Mouse (Mus musculus) adrenal gland, postnatal 4 days (tissue): ENCODE measurements around the gene Hat1. TPM values are rescaled to one million over a fixed set of nuclear protein-coding genes. Genes with fewer than 3 reads are reported as not detected.
"Not testable (repeated sequence)": the region's sequence is repeated elsewhere in the genome, so short reads cannot be mapped to it uniquely, and the experiment has no call there.

Experiments
- DNase-seq, 2 experiments: peaks; one replicate each; pipeline ENCODE4 v3.0.0; 2021 to 2022; ENCODE audit warnings: low spot score in 2 of 2, mixed read lengths in 2 of 2
- long read RNA-seq, 2 experiments: library from polyadenylated mRNA; stranded (forward); transcript quantifications; one replicate each; pipeline ENCODE4 v2.0.0; 2021
- total RNA-seq, 2 experiments: library from RNA; stranded (reverse); gene quantifications; 2 replicates each; pipeline ENCODE4 v1.2.3; 2021

Hat1 gene
- total RNA-seq: 10 to 100 TPM; 54.9 to 56.0 TPM
- long read RNA-seq, experiment 1, transcript Hat1-201 (11 exons, 1,576 nt): major isoform, 38 of 43 reads
- long read RNA-seq, experiment 1, partial matches to known transcripts: 5 of 43 reads
- long read RNA-seq, experiment 1, other reads (novel, unspliced or antisense): 0 of 43 reads
- long read RNA-seq, experiment 2, transcript Hat1-201 (11 exons, 1,576 nt): major isoform, 59 of 70 reads
- long read RNA-seq, experiment 2, partial matches to known transcripts: 9 of 70 reads
- long read RNA-seq, experiment 2, other reads (novel, unspliced or antisense): 2 of 70 reads

DNA sequence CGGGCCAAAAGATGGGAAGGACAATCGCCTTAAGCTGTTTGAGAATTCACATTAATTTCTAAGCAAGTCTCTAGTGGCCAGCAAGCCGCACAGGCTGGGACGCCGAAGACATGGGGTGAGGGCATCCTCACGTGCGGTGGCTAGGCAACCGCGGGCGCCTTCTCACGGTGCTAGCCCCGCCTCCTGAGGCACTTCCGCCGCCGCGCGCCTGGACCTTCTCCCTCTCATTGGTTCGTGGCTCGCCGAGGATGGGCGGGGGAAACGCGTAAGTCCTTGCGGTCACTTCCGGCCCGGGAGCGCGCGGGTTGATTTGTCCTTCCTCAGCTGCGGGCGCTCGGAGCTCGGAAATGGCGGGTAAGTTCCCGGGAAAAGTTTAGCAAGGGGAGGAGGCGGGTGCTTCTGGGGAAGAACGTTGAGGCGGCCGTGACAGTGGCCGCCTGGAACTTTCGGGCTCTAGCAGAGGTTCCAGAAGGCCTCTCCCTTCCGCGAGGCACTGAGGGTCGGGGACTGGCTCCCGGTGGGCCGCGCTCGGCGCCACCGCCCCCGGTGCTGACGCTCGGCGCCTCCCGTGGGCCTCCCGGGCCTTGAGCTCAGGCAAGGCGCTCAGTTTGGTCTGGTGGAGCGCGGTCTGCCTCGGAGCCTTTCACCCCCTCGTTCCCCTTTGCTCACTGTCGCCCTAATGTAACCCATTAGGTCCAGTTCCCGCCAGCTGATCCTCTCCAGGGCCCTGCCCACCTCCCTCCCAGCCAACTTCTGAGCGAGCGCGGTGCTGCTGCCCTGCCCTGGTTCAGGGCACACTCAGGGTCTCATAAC lies at the start of gene Hat1:
Gene Hat1, plus strand, starts transcription at position 8 of the 813 bp plus-strand sequence.
- DNase-seq: peak; percentile 90 to 93

DNA sequence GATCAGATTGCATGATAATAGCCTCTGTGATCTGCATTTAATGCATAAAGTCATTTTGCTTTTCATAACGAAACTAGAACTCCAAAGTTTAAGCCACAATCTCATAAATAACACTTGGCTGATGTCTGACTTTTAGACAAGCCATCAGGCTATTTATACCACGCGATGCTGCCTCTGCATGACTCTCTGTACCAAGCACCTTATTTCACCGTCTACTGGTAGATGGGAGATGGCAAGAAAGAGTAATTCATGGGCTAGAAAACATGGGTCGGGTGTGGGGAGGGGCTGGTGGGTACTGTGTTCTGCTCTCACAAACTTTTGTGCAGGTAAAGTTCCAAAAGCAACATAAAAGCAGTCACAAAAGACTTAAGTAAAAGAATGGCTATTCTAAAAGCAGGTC lies 48.6 kb upstream of the Hat1 start:
- DNase-seq: no peak

DNA sequence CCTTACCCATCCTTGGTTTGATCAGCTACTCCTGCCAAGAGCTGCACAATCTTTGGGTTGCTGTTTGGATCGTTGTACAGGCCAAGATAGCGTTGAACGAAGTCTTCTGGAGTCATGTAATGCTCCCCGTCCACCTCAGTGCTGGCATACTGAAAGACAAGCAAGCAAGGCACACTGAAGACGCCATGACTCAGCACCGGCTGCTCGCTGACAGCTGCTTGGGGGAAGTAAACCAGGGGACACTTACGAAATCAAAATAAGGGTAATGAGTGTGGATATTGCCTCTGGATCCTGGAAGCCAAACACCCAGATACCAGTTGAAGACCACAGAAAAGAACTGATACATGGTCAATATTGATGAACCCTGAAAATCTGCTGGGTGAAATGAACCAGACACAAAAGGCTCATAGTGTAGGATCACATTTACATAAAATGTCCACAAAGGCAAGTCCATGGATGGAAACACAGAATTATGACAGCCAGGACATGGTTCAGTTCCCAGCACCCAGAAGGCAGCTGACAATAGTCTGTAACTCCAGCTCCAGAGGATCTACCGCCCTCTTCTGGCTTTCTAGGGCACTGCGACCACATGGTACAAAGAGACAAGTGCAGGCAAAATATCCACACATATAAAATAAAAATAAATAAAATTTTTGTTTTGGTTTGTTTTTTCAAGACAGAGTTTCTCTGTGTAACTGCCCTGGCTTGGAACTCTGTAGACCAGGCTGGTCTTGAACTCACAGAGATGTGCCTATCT lies 44.7 kb upstream of the Hat1 start:
- DNase-seq: no peak

DNA sequence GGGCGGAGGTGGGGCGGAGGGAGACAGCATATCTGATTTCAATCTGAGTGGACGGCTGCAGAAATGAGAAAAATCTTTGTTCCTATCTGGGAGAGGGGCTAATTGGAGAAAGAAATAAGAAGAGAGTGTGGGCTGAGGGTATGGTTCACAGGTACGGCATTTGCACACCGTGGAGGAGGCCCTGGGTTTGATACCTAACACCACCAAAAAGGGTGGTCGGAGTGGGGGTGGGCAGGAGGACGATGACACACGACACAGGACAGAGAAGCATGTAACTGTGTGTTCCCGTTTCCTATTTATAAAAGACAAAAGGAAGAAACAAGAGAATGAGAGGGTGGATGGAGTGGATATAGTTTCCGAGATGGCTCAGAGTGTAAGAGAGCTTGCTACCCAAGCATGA lies 41.6 kb upstream of the Hat1 start:
- no peak for DNase-seq

DNA sequence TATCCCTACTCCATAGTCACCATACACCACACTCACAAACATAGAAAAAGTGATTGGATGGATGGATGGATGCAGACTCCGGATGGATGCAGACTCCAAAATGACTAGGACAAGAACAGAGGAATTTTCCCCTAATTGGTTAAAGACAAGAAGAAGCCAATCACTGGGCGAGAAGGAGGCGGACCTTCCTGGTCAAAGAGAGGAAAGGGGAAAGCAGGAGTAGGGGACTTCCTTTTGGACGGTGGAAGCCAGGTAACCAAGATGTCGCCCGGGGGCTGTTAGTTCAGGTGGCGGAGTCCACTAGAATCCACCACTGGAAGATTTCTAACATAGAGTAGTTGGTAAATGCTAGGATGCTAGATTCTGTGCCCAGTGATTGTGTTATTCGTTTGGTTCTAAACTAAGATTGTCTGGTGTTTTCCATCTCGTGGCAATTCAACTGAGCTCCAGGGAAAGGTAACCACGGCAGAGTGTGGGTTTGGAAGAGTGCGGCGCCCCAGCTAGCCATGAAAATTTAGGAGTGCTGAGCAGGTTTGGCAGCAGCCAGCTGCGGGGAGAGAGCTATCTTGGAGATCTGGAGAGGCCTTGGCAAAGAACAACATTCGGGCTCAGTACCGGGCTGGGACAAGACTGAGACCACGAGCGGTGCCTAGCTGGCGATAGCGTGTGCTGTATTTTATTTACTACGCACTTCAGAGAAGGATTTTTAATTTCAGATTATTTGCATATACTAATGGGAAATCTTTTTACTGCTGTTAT lies 40.8 kb upstream of the Hat1 start:
- no peak for DNase-seq

DNA sequence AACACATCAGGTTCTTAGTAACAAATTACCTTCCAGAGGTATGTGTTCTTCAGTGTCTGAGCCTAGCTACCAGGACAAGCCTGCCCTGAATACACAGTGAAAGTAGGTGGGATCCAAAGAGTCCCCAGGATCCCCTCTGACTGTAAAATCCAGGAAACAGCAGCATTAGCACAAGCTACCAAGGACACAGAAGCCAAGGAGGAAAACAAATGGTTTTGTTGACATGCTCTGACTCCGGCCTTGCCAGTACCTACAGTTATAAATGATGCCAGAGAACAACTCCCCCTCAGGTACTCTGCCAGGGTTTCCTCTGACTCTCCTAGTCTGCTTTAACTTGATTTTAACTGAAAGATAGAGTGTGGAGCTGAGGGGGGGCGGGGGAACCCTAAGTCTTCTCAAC lies 39.2 kb upstream of the Hat1 start:
- no peak for DNase-seq

DNA sequence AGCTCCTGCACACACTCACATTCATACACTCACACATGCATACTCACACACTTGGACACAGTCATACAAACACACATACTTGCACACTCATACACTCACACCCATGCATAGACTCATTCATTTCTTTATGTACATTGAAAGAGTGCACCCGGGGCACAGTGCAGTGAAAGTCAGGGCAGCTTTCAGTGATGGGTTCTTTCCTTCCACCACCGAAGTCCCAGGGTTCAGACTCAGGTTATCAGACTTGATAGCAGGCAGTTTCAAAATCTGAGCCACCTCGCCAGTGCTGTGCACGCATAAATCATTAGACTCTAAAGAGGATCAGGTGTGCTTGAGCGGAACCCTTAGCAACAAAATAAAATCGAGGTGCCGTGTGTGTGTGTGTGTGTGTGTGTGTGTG lies 38.6 kb upstream of the Hat1 start:
- no peak for DNase-seq

DNA sequence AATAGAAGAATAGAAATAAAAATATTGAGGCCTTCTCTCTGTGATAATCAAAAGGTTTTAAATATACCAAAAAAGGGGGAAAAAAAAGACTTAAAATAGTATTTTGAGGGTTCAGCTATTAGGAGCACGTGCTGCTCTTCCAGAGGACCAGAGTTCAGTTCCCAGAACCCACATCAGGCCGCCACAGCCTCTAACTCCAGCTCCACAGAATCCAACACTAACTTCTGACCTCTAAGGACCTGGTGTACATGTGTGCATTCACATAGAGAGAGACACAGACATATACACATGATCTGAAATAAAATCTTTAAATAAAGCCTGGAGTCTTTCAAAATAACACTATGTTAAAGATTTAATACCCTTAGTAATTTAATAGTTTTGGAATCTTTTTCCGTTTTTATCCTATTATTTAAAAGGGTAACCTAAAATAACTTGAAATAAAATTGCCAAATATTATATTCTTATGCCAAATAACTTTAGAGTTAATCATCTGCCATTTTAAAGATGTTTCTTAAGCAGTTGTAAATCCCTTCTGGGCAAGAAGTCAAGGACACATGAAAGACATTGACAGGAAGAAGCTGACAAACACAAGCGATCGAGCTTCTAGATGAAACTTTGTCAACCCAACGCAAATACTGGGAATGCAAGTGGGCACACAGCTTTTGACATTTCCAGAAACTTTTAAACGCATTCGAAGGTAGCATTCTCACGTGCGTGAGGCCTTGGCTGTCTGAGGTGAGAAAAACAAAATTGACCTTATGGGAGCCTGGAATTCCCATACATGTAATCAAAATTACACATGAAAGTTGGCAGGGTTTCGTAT lies 37.6 kb upstream of the Hat1 start:
- no peak for DNase-seq

DNA sequence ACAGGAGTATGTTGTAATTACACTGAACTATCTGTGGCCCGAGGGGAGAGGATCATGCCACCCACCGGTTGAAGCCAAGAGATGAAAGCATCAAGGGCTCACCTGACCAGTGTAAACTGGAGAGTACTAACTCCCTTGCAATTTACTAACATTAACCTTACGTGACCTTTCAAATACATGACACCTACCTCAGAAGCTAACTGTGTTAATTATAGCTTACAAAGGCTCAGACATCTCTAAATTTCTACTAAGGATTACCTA lies 37.1 kb upstream of the Hat1 start:
- DNase-seq: no peak

DNA sequence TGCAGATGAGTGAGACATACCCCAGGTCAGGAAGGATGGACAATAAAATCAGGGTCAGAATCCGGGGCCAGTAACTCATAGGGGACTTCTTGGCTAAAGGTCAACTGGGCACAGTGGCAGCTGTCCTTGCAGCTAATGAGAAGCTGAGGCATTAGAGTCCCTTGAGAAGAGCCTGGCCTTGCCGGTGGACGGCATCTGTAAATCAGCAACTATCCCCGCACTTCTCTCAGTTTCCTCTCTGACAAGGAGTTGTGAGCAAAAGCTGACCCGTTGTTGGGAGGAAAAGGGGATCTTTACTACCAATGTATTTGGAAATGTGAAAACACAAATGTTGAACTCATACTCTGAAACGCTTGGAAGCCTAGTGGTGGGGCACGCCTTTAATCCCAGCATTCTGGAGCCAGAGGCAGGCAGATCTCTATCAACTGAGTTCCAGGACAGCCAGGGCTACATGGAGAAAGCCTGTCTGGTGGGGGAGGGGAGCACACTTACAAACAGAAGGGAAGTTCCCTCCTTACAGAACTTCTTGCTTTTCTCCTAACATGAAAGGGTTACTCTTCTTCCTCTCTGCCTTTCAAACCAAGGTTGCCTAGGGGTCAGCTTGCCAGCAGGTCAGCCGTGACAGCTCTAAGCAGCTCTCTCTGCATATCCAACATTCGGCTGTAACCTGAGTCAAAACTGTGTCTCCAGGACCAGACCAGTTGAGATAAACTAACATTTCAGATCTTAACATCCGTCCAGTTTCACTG lies 35.3 kb upstream of the Hat1 start:
- DNase-seq: no peak

DNA sequence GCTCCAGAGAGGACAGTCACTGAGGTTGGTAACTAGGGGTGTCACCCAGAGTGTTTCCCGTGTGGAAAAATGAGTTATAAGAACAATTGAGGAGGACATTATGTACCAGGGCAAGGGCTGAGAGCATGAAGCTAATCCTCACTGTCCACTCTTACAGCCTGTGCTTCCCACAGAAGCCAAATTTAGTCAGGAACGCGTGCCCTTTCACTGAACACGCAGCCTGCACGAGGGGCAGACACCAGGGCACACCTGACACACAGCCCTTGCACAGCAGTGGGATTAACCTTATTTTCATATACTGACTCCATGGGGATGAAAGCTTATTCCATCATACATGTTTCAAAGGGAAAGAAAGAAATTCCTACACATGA lies 34.7 kb upstream of the Hat1 start:
- no peak for DNase-seq

DNA sequence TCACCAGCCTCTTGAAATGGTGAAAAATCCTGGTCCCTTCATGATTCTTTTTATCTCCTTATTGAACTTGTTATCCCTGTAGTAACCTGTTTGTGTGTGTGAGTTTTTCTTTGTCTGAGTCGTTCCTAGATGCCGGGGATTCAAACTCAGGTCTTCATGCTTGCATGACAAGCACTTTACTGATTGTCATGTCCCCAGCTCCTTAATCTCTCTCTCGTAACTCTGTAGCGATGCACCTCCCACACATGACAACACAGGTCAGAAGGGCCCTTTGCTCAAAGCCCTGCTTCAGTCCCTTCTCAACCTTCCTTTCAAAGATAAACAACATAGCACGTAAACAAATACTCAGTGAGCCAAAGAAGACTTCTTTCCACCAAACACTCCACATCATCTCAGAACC lies 30.4 kb upstream of the Hat1 start:
- no peak for DNase-seq

DNA sequence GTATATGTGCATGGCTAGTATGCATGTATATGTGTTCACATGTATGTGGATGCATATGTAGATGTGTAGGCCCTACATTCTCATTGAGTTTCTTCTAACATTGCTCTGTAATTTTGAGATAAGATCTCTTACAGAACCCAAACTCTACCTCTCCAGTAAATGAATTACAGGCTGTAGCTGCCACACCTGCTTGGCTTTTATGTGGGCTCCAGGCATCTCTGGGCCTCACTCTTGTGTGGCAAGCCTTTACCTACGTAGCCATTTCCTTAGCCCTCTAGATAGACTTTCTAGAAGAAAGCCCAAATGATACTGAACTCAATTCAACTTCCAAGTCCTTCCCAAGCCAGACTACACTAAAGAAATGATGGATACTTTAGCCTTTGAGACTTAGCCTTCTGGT lies 28.6 kb upstream of the Hat1 start:
- DNase-seq: no peak

DNA sequence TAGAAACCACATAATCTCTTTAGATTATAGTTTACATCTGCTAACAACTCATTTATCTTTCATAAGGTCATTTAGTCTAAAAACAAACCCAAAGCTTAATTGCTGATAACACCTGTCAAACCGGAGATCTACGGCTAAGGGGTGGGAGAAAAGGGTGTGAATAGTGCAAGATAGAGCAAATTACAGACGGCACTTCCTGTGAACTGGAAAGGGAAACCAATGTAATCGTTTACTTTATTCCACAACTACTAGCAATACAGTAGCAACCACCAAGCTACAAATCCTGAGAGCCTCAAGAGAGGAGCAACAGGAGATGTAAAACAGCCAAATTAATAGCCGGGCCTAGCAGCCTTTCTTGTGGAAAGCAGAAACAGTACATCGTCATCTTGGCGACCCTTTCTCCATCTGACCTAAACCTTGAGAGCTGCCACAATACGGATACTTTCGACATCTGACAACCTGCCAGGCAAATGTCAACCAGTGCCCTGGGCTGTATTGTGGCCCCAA lies 22.1 kb upstream of the Hat1 start:
- DNase-seq: no peak

DNA sequence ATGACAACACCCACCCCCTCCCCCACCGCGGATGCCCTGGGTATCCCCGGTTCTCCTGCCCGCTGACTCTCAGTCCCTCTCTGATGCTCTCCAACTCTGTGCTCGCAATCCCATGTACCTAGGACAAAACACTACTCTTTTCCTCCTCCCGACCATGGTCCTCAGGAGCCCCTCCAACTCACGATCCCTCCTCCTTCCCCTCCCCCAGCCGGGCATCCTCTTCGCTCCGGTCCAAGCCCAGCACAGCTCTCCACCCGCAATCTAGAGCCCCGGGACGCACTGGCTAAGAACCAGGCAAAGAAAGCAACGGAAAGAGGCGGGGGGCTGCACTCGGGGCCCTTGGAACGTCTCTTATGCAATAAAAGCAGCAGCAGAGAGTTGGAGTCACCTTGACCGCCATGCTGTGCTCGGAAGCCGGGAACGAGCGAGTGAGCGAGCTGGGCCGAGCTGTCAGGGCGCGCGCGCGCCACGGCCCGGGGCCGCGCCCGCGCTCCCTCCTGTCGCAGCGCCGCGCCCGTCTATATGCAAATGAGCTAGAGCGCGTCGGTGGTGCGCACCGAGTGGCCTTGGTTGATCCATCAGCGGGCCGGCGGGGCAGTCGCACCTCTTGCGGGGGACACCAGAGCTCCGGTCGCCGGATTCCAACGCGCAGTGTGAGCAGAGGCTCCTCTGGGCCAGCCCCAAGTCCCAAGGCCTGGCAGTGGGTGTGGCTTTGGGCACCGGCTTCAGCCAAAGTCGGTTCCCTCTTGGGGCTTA lies 21.5 kb upstream of the Hat1 start, which contains the start of gene Slc25a12:
Gene Slc25a12, minus strand, starts transcription at position 625 of the 756 bp plus-strand sequence.
- peak; percentile 51 to 70 for DNase-seq

DNA sequence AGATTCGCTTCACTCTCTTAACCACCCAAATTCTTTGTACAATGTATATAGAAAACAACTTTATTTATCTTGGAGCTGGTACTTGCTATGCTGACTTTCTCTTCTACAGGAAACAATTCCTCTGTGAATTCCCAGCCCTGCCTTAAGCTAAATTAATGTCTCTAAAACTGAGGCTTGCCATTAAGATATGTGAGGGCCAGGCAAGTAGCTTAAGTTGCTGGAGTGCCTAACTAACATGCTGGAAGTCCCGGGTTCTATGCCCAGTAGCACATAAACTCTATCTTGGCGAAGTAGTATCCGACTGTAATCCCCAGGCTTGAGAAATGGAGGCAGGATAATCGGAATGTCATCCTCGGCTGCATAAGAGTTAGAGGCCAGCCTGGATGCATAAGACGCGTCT lies 20.7 kb upstream of the Hat1 start:
- no peak for DNase-seq

DNA sequence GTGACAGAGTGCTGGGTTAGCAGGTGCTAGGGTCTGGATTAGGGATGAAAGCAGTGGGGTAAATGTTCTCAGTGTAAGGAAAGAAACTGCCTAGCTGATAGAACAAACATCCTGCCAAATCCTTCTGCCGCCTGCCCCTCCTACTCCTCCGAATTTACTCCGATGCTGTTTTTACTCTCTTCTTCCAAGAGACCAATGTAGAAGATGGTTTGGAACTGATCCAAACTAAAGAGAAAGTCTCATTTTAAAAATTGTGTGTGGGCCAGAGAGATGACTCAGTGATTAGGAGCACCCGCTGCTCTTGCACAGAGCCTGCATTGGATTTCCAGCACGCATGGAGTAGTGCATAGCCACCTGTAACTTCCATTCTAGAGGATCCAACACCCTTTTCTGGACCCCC lies 17.0 kb upstream of the Hat1 start:
- no peak for DNase-seq

DNA sequence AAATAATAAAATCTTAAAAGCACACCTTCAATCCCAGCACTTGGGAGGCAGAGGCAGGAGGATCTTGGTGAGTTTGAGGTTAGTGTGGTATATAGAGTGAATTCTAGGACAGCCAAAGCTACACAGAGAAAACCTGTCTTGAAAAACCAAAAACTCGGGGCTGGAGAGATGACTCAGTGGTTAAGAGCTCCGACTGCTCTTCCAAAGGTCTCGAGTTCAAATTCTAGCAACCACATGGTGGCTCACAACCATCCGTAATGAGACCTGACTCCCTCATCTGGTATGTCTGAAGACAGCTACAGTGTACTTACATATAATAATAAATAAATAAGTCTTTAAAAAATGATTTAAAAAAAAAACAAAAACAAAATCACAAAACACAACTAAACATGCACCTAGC lies 16.5 kb upstream of the Hat1 start:
- not testable (repeated sequence) for DNase-seq
